In the genomic region with DNA sequence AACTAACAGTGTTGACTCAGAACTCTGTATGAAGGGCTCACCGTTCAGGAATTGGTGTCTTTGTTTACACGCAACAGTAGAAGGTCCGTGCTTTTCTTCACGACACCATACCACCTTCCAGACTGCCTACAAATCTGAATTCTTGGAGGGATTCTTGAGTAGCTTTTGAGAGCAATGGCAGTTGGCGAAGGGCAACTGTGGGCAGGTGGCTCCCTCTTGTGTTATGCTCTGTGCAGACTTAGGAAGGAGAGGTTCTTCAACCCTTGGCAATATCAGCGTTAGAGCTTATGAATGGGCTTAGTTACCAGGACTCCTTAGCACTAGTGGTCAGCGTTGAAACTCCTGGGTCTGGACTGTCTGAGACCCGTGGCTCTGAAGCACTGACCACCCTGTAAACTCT, we compare ENCODE assay signal across 9 mouse cellular contexts. TPM values are rescaled to one million over a fixed set of nuclear protein-coding genes. Genes with fewer than 3 reads are reported as not detected.
DNase-seq lines count a peak whose midpoint lies in the region; ATAC-seq and TF ChIP-seq lines count a peak whose summit lies in the region.
"Had no signal": no experiment of that assay in that cellular context is flagged by ENCODE, and none has a peak within 500 bp of the region (broad histone marks: within the 10 kb centered on the region; RNA-seq: fewer than 3 reads in every experiment).

No protein-coding gene starts in this region.

- WGBS in liver, embryonic 11.5 days: 82% methylated on average over 8 of the region's 8 CpGs
- WGBS in small intestine, adult 2 months: 82% methylated on average over 8 of the region's 8 CpGs
- WGBS in hindbrain, embryonic 10.5 days: 89% methylated on average over 8 of the region's 8 CpGs

- no peaks in the 10 kb centered on the region for H3K9me3 ChIP-seq in liver, embryonic 11.5 days (ENCODE audit: control insufficient read depth, low read length)
- H3K9me3 ChIP-seq in hindbrain, embryonic 10.5 days: no peaks in the 10 kb centered on the region
- H3K9me3 ChIP-seq: midbrain, embryonic 13.5 days had no signal

- peak; percentile 34; the same call in 1 of the 2 replicates for TF ChIP-seq CTCF in cortical plate, adult 2 months (IDR thresholded peaks at IDR 0.05; ENCODE audit: extremely low read depth, insufficient read depth, low read length)
- peak; percentile 30; the same call in 1 of the 2 replicates for TF ChIP-seq CTCF in small intestine, adult 2 months (IDR thresholded peaks at IDR 0.05; ENCODE audit: extremely low read depth, insufficient read length, insufficient replicate concordance, low read depth, low read length)

- H3K4me1 ChIP-seq in liver, embryonic 11.5 days (replicated peaks; ENCODE audit: control insufficient read depth, insufficient read depth, low read length): peaks cover 28% of the 10 kb centered on the region
- no peaks in the 10 kb centered on the region for H3K4me1 ChIP-seq in cortical plate, adult 2 months (ENCODE audit: control insufficient read depth, insufficient read depth, low read length)
- H3K4me1 ChIP-seq in small intestine, adult 2 months (ENCODE audit: control insufficient read depth, insufficient read depth, insufficient read length, low read length): peaks cover 14% of the 10 kb centered on the region
- H3K4me1 ChIP-seq in hindbrain, embryonic 10.5 days (replicated peaks): no peaks in the 10 kb centered on the region; the same call in 1 of the 2 replicates
- H3K4me1 ChIP-seq: midbrain, embryonic 13.5 days had no signal

- H3K36me3 ChIP-seq in liver, embryonic 11.5 days (ENCODE audit: control insufficient read depth, insufficient read depth, low read length): peaks cover 4% of the 10 kb centered on the region; the same call in 1 of the 2 replicates
- peaks cover 9% of the 10 kb centered on the region for H3K36me3 ChIP-seq in small intestine, adult 2 months (ENCODE audit: control insufficient read depth, insufficient read depth, low read length)
- H3K36me3 ChIP-seq in hindbrain, embryonic 10.5 days: peaks cover 40% of the 10 kb centered on the region

- no peak for TF ChIP-seq POLR2A in cortical plate, adult 2 months (IDR thresholded peaks at IDR 0.05; ENCODE audit: extremely low read depth, insufficient read depth, low read length)
- no peak for TF ChIP-seq POLR2A in small intestine, adult 2 months (IDR thresholded peaks at IDR 0.05; ENCODE audit: low read depth, low read length)

- no peak overlapping the region for H3K4me2 ChIP-seq in liver, embryonic 11.5 days
- H3K4me2 ChIP-seq: midbrain, embryonic 13.5 days had no signal

- peak; percentile 17 to 21 for DNase-seq in cerebellum, postnatal 14 days
- peak; percentile 74 for DNase-seq in liver
- DNase-seq in liver, embryonic 11.5 days (ENCODE audit: low spot score): no peak
- DNase-seq in layer of hippocampus, adult 9-10 months (ENCODE audit: low spot score): no peak
- DNase-seq in hindbrain, embryonic 10.5 days (ENCODE audit: low spot score): no peak

- no peaks in the 10 kb centered on the region for H3K27me3 ChIP-seq in liver, embryonic 11.5 days (replicated peaks; ENCODE audit: control insufficient read depth, insufficient read depth, low read length)
- no peaks in the 10 kb centered on the region for H3K27me3 ChIP-seq in small intestine, adult 2 months (ENCODE audit: control insufficient read depth, insufficient read depth, low read length)
- no peaks in the 10 kb centered on the region for H3K27me3 ChIP-seq in hindbrain, embryonic 10.5 days (ENCODE audit: insufficient read depth, poor library complexity, severe bottlenecking)
- H3K27me3 ChIP-seq: midbrain, embryonic 13.5 days had no signal

- H3K4me3 ChIP-seq in liver, embryonic 11.5 days (ENCODE audit: low read depth, low read length): no peak overlapping the region
- H3K4me3 ChIP-seq in cortical plate, adult 2 months (ENCODE audit: insufficient read depth, low read length): no peak overlapping the region
- H3K4me3 ChIP-seq in small intestine, adult 2 months (ENCODE audit: low read depth, low read length): no peak overlapping the region
- no peak overlapping the region for H3K4me3 ChIP-seq in hindbrain, embryonic 10.5 days
- H3K4me3 ChIP-seq: midbrain, embryonic 13.5 days had no signal

- no peak for ATAC-seq in cerebellum, adult (ENCODE audit: insufficient number of reproducible peaks, low FRiP score, low TSS enrichment)
- ATAC-seq in liver, embryonic 11.5 days (replicated peaks; ENCODE audit: low FRiP score): no peak
- ATAC-seq: midbrain, embryonic 13.5 days had no signal

- H3K27ac ChIP-seq in liver, embryonic 11.5 days (ENCODE audit: low read depth, low read length): no peak overlapping the region
- H3K27ac ChIP-seq in cortical plate, adult 2 months (ENCODE audit: insufficient read depth, low read length): no peak overlapping the region
- no peak overlapping the region for H3K27ac ChIP-seq in small intestine, adult 2 months (ENCODE audit: insufficient read depth, low read depth, low read length)
- no peak overlapping the region for H3K27ac ChIP-seq in hindbrain, embryonic 10.5 days
- H3K27ac ChIP-seq: midbrain, embryonic 13.5 days had no signal

- no peak overlapping the region for H3K9ac ChIP-seq in liver, embryonic 11.5 days (ENCODE audit: low read depth, low read length)
- H3K9ac ChIP-seq: midbrain, embryonic 13.5 days had no signal

RNA-seq across cellular contexts. Expression of a gene that starts 9.7 kb away (rescaled TPM):
- polyA plus RNA-seq in liver, embryonic 11.5 days (2014; fragmentation: Nextera tagmentation; extraction: Ambion mirVana): 115 and 134 TPM in 2 replicates
- 13.4 and 14.1 TPM in 2 replicates for polyA plus RNA-seq in cortical plate, adult 2 months (2012; rRNA removed)
- polyA plus RNA-seq in small intestine, adult 2 months (2012; rRNA removed): 15.3 and 18.2 TPM in 2 replicates
- 19.5 and 21.4 TPM in 2 replicates for polyA plus RNA-seq in hindbrain, embryonic 10.5 days (2016; fragmentation: Nextera tagmentation; extraction: Ambion mirVana)

RNA-seq across cellular contexts. Expression of a gene that starts 28.6 kb away (rescaled TPM):
- polyA plus RNA-seq in liver, embryonic 11.5 days (2014; fragmentation: Nextera tagmentation; extraction: Ambion mirVana): 62.5 and 67.4 TPM in 2 replicates
- polyA plus RNA-seq in cortical plate, adult 2 months (2012; rRNA removed): 17.0 and 17.5 TPM in 2 replicates
- 15.3 and 29.2 TPM in 2 replicates for polyA plus RNA-seq in small intestine, adult 2 months (2012; rRNA removed)
- polyA plus RNA-seq in hindbrain, embryonic 10.5 days (2016; fragmentation: Nextera tagmentation; extraction: Ambion mirVana): 37.8 and 40.2 TPM in 2 replicates

RNA-seq across cellular contexts. Expression of a gene that starts 28.7 kb away (rescaled TPM):
- 11.0 and 13.7 TPM in 2 replicates for polyA plus RNA-seq in liver, embryonic 11.5 days (2014; fragmentation: Nextera tagmentation; extraction: Ambion mirVana)
- 4.9 and 5.5 TPM in 2 replicates for polyA plus RNA-seq in cortical plate, adult 2 months (2012; rRNA removed)
- 1.4 and 2.5 TPM in 2 replicates for polyA plus RNA-seq in small intestine, adult 2 months (2012; rRNA removed)
- polyA plus RNA-seq in hindbrain, embryonic 10.5 days (2016; fragmentation: Nextera tagmentation; extraction: Ambion mirVana): 6.8 and 7.1 TPM in 2 replicates

RNA-seq across cellular contexts. Expression of a gene that starts 43.5 kb away (rescaled TPM):
- polyA plus RNA-seq in liver, embryonic 11.5 days (2014; fragmentation: Nextera tagmentation; extraction: Ambion mirVana): 47.4 and 49.3 TPM in 2 replicates
- 17.7 and 21.0 TPM in 2 replicates for polyA plus RNA-seq in cortical plate, adult 2 months (2012; rRNA removed)
- polyA plus RNA-seq in small intestine, adult 2 months (2012; rRNA removed): 2.4 and 4.3 TPM in 2 replicates
- 44.7 and 52.4 TPM in 2 replicates for polyA plus RNA-seq in hindbrain, embryonic 10.5 days (2016; fragmentation: Nextera tagmentation; extraction: Ambion mirVana)

Comparison
In these comparisons a context has a peak if more than half of its experiments do, and no peak if none do; other contexts are left out.
1. DNase-seq: peak in cerebellum, postnatal 14 days (2 of 2) and liver (single experiment); none in liver, embryonic 11.5 days (single experiment), layer of hippocampus, adult 9-10 months (single experiment) and hindbrain, embryonic 10.5 days (single experiment).